Mouse (Mus musculus) adrenal gland, postnatal 25 days (tissue): ENCODE measurements around the gene Slc27a5. TPM values are rescaled to one million over a fixed set of nuclear protein-coding genes. Genes with fewer than 3 reads are reported as not detected.

ENCODE experiments used
- DNase-seq: peaks from one replicate; pipeline ENCODE4 v3.0.0; 2021; ENCODE audit warnings: mixed read lengths
- total RNA-seq: library from RNA; stranded (reverse); gene quantifications from 2 replicates; pipeline ENCODE4 v1.2.3, GENCODE M21; 2021

Slc27a5 gene
- total RNA-seq, 1 experiment from 2014 or later = not detected

GRCm38 (mm10) chr7:12986906-12987305, 11.1 kb downstream of the Slc27a5 start:
- no peak for DNase-seq

- DNase-seq = no peak
These were observed 12.3 kb downstream of the Slc27a5 start for GRCm38 (mm10) chr7:12985724-12986123.

- no peak for DNase-seq
These were observed 17.7 kb downstream of the Slc27a5 start for GRCm38 (mm10) chr7:12980291-12980690.

GRCm38 (mm10) chr7:12979776-12980175, 18.2 kb downstream of the Slc27a5 start:
- DNase-seq = no peak

- DNase-seq = no peak
These were observed 18.9 kb downstream of the Slc27a5 start for GRCm38 (mm10) chr7:12978931-12979722.

GRCm38 (mm10) chr7:12977682-12978389, 20.2 kb downstream of the Slc27a5 start, which contains the start of gene Zfp446:
Zfp446 (plus strand) TSS chr7:12977848.
- DNase-seq = peak; percentile 97

- DNase-seq = no peak
These were observed 27.1 kb downstream of the Slc27a5 start for GRCm38 (mm10) chr7:12970906-12971305.

GRCm38 (mm10) chr7:12966104-12966845, 31.7 kb downstream of the Slc27a5 start:
- peak; percentile 78 for DNase-seq

GRCm38 (mm10) chr7:12965678-12966091, 32.3 kb downstream of the Slc27a5 start, which contains the start of gene Zfp324:
Zfp324 (plus strand) TSS chr7:12965838.
- peak; percentile 89 for DNase-seq

- peak; percentile 25 for DNase-seq
These were observed 36.4 kb downstream of the Slc27a5 start for GRCm38 (mm10) chr7:12961511-12962141.

- no peak for DNase-seq
These were observed 38.3 kb downstream of the Slc27a5 start for GRCm38 (mm10) chr7:12959718-12960117.

- no peak for DNase-seq
These were observed 39.0 kb downstream of the Slc27a5 start for GRCm38 (mm10) chr7:12958948-12959347.

GRCm38 (mm10) chr7:12957511-12957910, 40.5 kb downstream of the Slc27a5 start:
- no peak for DNase-seq

GRCm38 (mm10) chr7:12954896-12955295, 43.1 kb downstream of the Slc27a5 start:
- no peak for DNase-seq

- DNase-seq = no peak
These were observed 48.1 kb downstream of the Slc27a5 start for GRCm38 (mm10) chr7:12949872-12950229.

- peak; percentile 88 for DNase-seq
These were observed 48.7 kb downstream of the Slc27a5 start for GRCm38 (mm10) chr7:12949032-12949871.

- DNase-seq = no peak
These were observed 54.5 kb downstream of the Slc27a5 start for GRCm38 (mm10) chr7:12943488-12943887.

GRCm38 (mm10) chr7:12940599-12940998, 57.4 kb downstream of the Slc27a5 start:
- DNase-seq = no peak
